Mouse (Mus musculus): ENCODE data around the gene Fbxw20. TPM values are rescaled to one million over a fixed set of nuclear protein-coding genes. Genes with fewer than 3 reads are reported as not detected.

Fbxw20 gene
- polyA plus RNA-seq, 1 experiment from 2014 or later: not detected

Other genes starting within 250 kb of the Fbxw20 start
- gene Ucn2, start 248.7 kb downstream of the Fbxw20 start, polyA plus RNA-seq (2014; fragmentation: Nextera tagmentation; extraction: Ambion mirVana): 0.15 TPM in 1 of 2 replicates, not detected in the other
- 7.7 and 10.5 TPM in 2 replicates for gene Pfkfb4, start 243.0 kb downstream of the Fbxw20 start, polyA plus RNA-seq (2014; fragmentation: Nextera tagmentation; extraction: Ambion mirVana)
- gene Shisa5, start 196.2 kb downstream of the Fbxw20 start, polyA plus RNA-seq (2014; fragmentation: Nextera tagmentation; extraction: Ambion mirVana): 27.1 and 29.9 TPM in 2 replicates
- gene Trex1, start 175.0 kb downstream of the Fbxw20 start, polyA plus RNA-seq (2014; fragmentation: Nextera tagmentation; extraction: Ambion mirVana): 7.1 and 7.3 TPM in 2 replicates
- gene Atrip, start 160.6 kb downstream of the Fbxw20 start, polyA plus RNA-seq (2014; fragmentation: Nextera tagmentation; extraction: Ambion mirVana): 21.7 and 25.0 TPM in 2 replicates
- gene Ccdc51, start 152.3 kb downstream of the Fbxw20 start, polyA plus RNA-seq (2014; fragmentation: Nextera tagmentation; extraction: Ambion mirVana): 11.4 and 14.2 TPM in 2 replicates
- 819 and 852 TPM in 2 replicates for gene Tma7, start 152.2 kb downstream of the Fbxw20 start, polyA plus RNA-seq (2014; fragmentation: Nextera tagmentation; extraction: Ambion mirVana)
- 17.1 and 17.7 TPM in 2 replicates for gene Plxnb1, start 139.4 kb downstream of the Fbxw20 start, polyA plus RNA-seq (2014; fragmentation: Nextera tagmentation; extraction: Ambion mirVana)
- gene Fbxw21, start 72.7 kb downstream of the Fbxw20 start, polyA plus RNA-seq (2014; fragmentation: Nextera tagmentation; extraction: Ambion mirVana): not detected in 2 replicates
- gene Fbxw13, start 38.8 kb downstream of the Fbxw20 start, polyA plus RNA-seq (2014; fragmentation: Nextera tagmentation; extraction: Ambion mirVana): not detected in 2 replicates
- not detected in 2 replicates for gene Fbxw14, start 52.9 kb upstream of the Fbxw20 start, polyA plus RNA-seq (2014; fragmentation: Nextera tagmentation; extraction: Ambion mirVana)
- gene Fbxw28, start 104.9 kb upstream of the Fbxw20 start, polyA plus RNA-seq (2014; fragmentation: Nextera tagmentation; extraction: Ambion mirVana): not detected in 2 replicates
- not detected in 2 replicates for gene Fbxw22, start 169.5 kb upstream of the Fbxw20 start, polyA plus RNA-seq (2014; fragmentation: Nextera tagmentation; extraction: Ambion mirVana)
- 0.10 TPM in 1 of 2 replicates, not detected in the other for gene Fbxw16, start 214.4 kb upstream of the Fbxw20 start, polyA plus RNA-seq (2014; fragmentation: Nextera tagmentation; extraction: Ambion mirVana)